Mouse (Mus musculus): ENCODE data around the gene Itpkc. TPM values are rescaled to one million over a fixed set of nuclear protein-coding genes. Genes with fewer than 3 reads are reported as not detected.

The Itpkc gene
- total and polyA plus RNA-seq, 3 experiments, result 4.0 to 8.1 (median 4.0) TPM

DNA sequence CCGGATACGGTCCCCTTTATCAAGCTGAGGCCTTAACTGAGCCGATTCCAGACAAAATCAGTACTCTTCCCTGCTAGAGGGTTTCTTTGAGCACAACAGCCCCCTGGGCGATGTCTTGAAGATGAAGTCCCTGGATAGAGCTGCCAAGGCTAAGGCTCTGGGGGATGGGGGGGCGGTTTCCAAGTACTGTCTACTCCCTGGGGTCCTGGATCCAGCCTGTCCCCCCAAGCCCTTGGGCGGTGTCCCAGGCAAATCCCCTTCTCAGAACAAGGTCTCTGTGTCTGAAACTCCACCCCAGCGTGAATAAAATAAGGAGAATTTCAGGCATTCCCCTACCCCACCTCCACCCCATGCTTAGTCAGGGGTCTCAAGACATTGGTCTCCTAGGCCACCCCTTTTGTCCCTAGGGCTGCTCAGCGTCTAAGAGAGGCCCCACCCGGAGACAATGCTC is 30.8 kb upstream of the Itpkc start:
- TF ChIP-seq PAX5 (IDR thresholded peaks at IDR 0.05; ENCODE audit: low read length) (no peak), SMC3 (IDR thresholded peaks at IDR 0.05; ENCODE audit: low read depth, low read length) (no peak), CTCF (conservative IDR thresholded peaks at IDR 0.05 in 1 of 2, IDR thresholded peaks at IDR 0.05 in 1 of 2; ENCODE audit: low read depth in 2 of 2, low read length in 2 of 2) (no peak), JUN (IDR thresholded peaks at IDR 0.05; ENCODE audit: insufficient read depth, low read depth, low read length) (no peak), UBTF (IDR thresholded peaks at IDR 0.05; ENCODE audit: low read depth, low read length) (no peak), GABPA (IDR thresholded peaks at IDR 0.05; ENCODE audit: insufficient replicate concordance, low read depth, low read length) (no peak), MAX (IDR thresholded peaks at IDR 0.05; ENCODE audit: low read length) (no peak), USF1 (IDR thresholded peaks at IDR 0.05; ENCODE audit: low read depth, low read length) (no peak), SIN3A (IDR thresholded peaks at IDR 0.05; ENCODE audit: low read length) (no peak), CHD1 (IDR thresholded peaks at IDR 0.05; ENCODE audit: low read depth, low read length) (no peak), TCF12 (IDR thresholded peaks at IDR 0.05; ENCODE audit: low read depth, low read length) (no peak), ZMIZ1 (IDR thresholded peaks at IDR 0.05; ENCODE audit: low read depth, low read length) (no peak), HCFC1 (IDR thresholded peaks at IDR 0.05; ENCODE audit: low read depth, low read length) (no peak), MEF2A (IDR thresholded peaks at IDR 0.05; ENCODE audit: borderline replicate concordance, low read depth, low read length) (no peak), ZKSCAN1 (IDR thresholded peaks at IDR 0.05; ENCODE audit: borderline replicate concordance, low read depth, low read length) (no peak), MXI1 (IDR thresholded peaks at IDR 0.05; ENCODE audit: low read depth, low read length) (no peak), IRF4 (IDR thresholded peaks at IDR 0.05; ENCODE audit: low read depth, low read length) (no peak)
- in situ Hi-C loops (cut with MboI; ENCODE audit: low pct_ligation_motif_present, low pct_unique_long_range_greater_than_20kb, low sequenced_read_pairs) (no loop called here), dilution Hi-C loops (cut with MboI; ENCODE audit: extremely low pct_ligation_motif_present, extremely low pct_unique_long_range_greater_than_20kb, low sequenced_read_pairs) (no loop called here)

DNA sequence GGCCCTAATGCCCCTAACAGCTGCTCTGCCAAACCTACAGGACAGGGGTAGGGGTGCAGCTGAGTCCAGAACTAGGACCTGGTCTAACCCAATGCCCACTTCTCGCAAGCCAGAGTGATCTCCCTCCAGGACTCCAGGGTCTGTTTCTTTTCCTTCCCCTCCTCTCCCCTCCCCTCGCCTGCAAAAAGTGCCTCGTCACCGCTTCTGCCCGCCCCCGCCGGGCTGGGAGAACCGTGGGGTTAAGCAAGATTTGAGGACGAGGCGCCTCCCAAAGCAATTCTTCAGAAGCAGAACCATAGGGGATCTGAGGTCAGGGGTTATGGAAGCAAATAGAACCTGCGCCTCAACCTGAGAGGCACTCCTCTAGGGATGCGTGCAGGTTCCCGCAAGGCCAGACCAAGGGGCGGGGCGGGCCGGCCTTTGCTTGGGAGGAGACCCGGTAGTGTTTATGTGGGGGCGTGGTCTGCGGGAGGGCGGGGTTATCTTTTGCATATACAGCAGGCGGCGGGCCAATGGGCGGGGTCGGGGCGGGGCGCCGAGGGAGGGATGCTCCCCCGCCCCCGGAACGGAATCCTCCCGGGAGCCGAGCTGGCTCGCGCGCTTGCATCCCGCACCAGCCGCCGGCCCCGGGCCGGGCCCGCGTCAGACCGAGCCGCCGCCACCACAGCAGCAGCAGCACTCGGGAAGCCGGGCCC is 29.9 kb upstream of the Itpkc start, which contains the start of gene Numbl:
TSS of gene Numbl (plus strand) at position 229 of the 695 bp plus-strand sequence.
- Histone ChIP-seq H3K9ac (ENCODE audit: insufficient read depth, low read depth) (peak within 1 kb of the TSS; percentile 81), H3K4me2 (ENCODE audit: insufficient read depth, low read depth, poor library complexity, severe bottlenecking) (peak within 1 kb of the TSS; percentile 90), H3K27me3 (replicated peaks) (no peaks in the 10 kb centered on the region), H3K4me1 (ENCODE audit: control insufficient read depth in 1 of 2, insufficient read depth in 2 of 2) (peaks cover 5 to 21% of the 10 kb centered on the region in 2 experiments), H3K4me3 (replicated peaks in 1 of 3; ENCODE audit: low read depth in 2 of 3, low read length in 2 of 3, poor library complexity in 1 of 3) (peak within 1 kb of the TSS; percentile 51 to 69 (median 58)), H3K27ac (ENCODE audit: insufficient read depth, low read depth) (peak within 1 kb of the TSS; percentile 20; the same call in 1 of the 2 replicates), H3K79me2 (replicated peaks; ENCODE audit: control insufficient read depth, extremely low read depth, insufficient read depth, poor library complexity, severe bottlenecking) (no peaks in the 10 kb centered on the region), H3K9me3 (replicated peaks; ENCODE audit: low read length) (peaks cover 6% of the 10 kb centered on the region), H3K36me3 (replicated peaks in 1 of 2; ENCODE audit: control insufficient read depth in 1 of 2, insufficient read depth in 1 of 2, low read length in 1 of 2) (peaks cover 8 to 49% of the 10 kb centered on the region in 2 experiments)
- peak; percentile 94 for DNase-seq (ENCODE audit: extremely low read depth)
- dilution Hi-C loops (cut with MboI; ENCODE audit: extremely low pct_ligation_motif_present, extremely low pct_unique_long_range_greater_than_20kb, low sequenced_read_pairs) (no loop called here), in situ Hi-C loops (cut with MboI; ENCODE audit: low pct_ligation_motif_present, low pct_unique_long_range_greater_than_20kb, low sequenced_read_pairs) (no loop called here)
- peak; percentile 48; the same call in 1 of the 2 replicates for TF ChIP-seq MAFK (IDR thresholded peaks at IDR 0.05; ENCODE audit: insufficient replicate concordance, low read length)
- TF ChIP-seq HCFC1 (IDR thresholded peaks at IDR 0.05; ENCODE audit: low read depth, low read length), result peak; percentile 26; the same call in 1 of the 2 replicates
- no peak for TF ChIP-seq EP300 (IDR thresholded peaks at IDR 0.05; ENCODE audit: low read length)
- TF ChIP-seq POLR2AphosphoS2 (IDR thresholded peaks at IDR 0.05; ENCODE audit: low read depth, low read length), result no peak
- TF ChIP-seq POLR2A (IDR thresholded peaks at IDR 0.05; ENCODE audit: low read depth, low read length), result peak; percentile 53; the same call in 1 of the 2 replicates
- no peak for TF ChIP-seq ETS1 (conservative IDR thresholded peaks at IDR 0.05; ENCODE audit: low read depth, low read length)
- TF ChIP-seq RAD21 (IDR thresholded peaks at IDR 0.05; ENCODE audit: low read depth, low read length), result no peak
- TF ChIP-seq SMC3 (IDR thresholded peaks at IDR 0.05; ENCODE audit: low read depth, low read length), result no peak
- TF ChIP-seq IRF4 (IDR thresholded peaks at IDR 0.05; ENCODE audit: low read depth, low read length), result no peak
- TF ChIP-seq ELF1 (IDR thresholded peaks at IDR 0.05; ENCODE audit: low read depth, low read length), result peak; percentile 31; the same call in 1 of the 2 replicates
- no peak for TF ChIP-seq USF2 (conservative IDR thresholded peaks at IDR 0.05; ENCODE audit: low read depth, low read length)
- TF ChIP-seq JUND (conservative IDR thresholded peaks at IDR 0.05; ENCODE audit: low read depth, low read length), result no peak
- no peak for TF ChIP-seq NRF1 (IDR thresholded peaks at IDR 0.05; ENCODE audit: low read depth, low read length)
- no peak for TF ChIP-seq CTCF (conservative IDR thresholded peaks at IDR 0.05 in 1 of 2, IDR thresholded peaks at IDR 0.05 in 1 of 2; ENCODE audit: low read depth in 2 of 2, low read length in 2 of 2)

More for the DNA sequence above, 30.8 kb upstream of the Itpkc start:
- Histone ChIP-seq H3K27ac (ENCODE audit: insufficient read depth, low read depth) (no peak overlapping the region), H3K4me1 (ENCODE audit: control insufficient read depth in 1 of 2, insufficient read depth in 2 of 2) (peaks cover 5 to 21% of the 10 kb centered on the region in 2 experiments), H3K4me2 (ENCODE audit: insufficient read depth, low read depth, poor library complexity, severe bottlenecking) (peak overlapping the region; percentile 90), H3K4me3 (replicated peaks in 1 of 3; ENCODE audit: low read depth in 2 of 3, low read length in 2 of 3, poor library complexity in 1 of 3) (peak overlapping the region; percentile 51 to 69 (median 58)), H3K27me3 (replicated peaks) (no peaks in the 10 kb centered on the region), H3K79me2 (replicated peaks; ENCODE audit: control insufficient read depth, extremely low read depth, insufficient read depth, poor library complexity, severe bottlenecking) (no peaks in the 10 kb centered on the region), H3K9ac (ENCODE audit: insufficient read depth, low read depth) (peak overlapping the region; percentile 81), H3K9me3 (replicated peaks; ENCODE audit: low read length) (peaks cover 3% of the 10 kb centered on the region), H3K36me3 (replicated peaks in 1 of 2; ENCODE audit: control insufficient read depth in 1 of 2, insufficient read depth in 1 of 2, low read length in 1 of 2) (peaks cover 3 to 44% of the 10 kb centered on the region in 2 experiments)
- no peak for DNase-seq (ENCODE audit: extremely low read depth)
